Mouse (Mus musculus) MEL (cell line): Measurements from ENCODE around the gene Slc26a11. TPM values are rescaled to one million over a fixed set of nuclear protein-coding genes. Genes with fewer than 3 reads are reported as not detected.

Source experiments
- DNase-seq: peaks from one replicate; pipeline ENCODE4 v3.0.0; 2011; ENCODE audit warnings: low read depth, low spot score
- H3K27ac ChIP-seq: 2 replicates; pipeline ENCODE4 v1.5.1; 2012; ENCODE audit warnings: low read depth, mild to moderate bottlenecking, control low read depth, low read length, moderate library complexity; ENCODE audit not compliant: control insufficient read depth
- H3K27me3 ChIP-seq, 2 experiments: fragments of 150-350 bp in 1 of 2; sonication (generic) in 1 of 2; 2 replicates each; pipeline ENCODE4 v1.6.1; 2012; ENCODE audit warnings: low read length in 2 of 2, mild to moderate bottlenecking in 2 of 2, improper control_type of control experiment in 1 of 2, moderate library complexity in 1 of 2; ENCODE audit not compliant: insufficient read depth in 2 of 2, control insufficient read depth in 1 of 2
- H3K36me3 ChIP-seq, 2 experiments: 2 replicates each; pipeline ENCODE4 v1.6.1; 2012 to 2014; ENCODE audit warnings: low read length in 2 of 2, improper control_type of control experiment in 1 of 2, inconsistent platforms in 1 of 2, mild to moderate bottlenecking in 1 of 2; ENCODE audit not compliant: insufficient read depth in 2 of 2, control insufficient read depth in 1 of 2
- H3K4me1 ChIP-seq, 2 experiments: fragments of 150-350 bp in 1 of 2; sonication (generic) in 1 of 2; 2 replicates each; pipeline ENCODE4 v1.6.1; 2012; ENCODE audit warnings: low read length in 2 of 2, improper control_type of control experiment in 1 of 2, mild to moderate bottlenecking in 1 of 2; ENCODE audit not compliant: insufficient read depth in 2 of 2, control insufficient read depth in 1 of 2
- H3K4me3 ChIP-seq, 2 experiments: fragments of 150-350 bp in 1 of 2; sonication (generic) in 1 of 2; 2 replicates each; pipeline ENCODE4 v1.5.1; 2012; ENCODE audit warnings: low read depth in 2 of 2, low read length in 2 of 2, mild to moderate bottlenecking in 2 of 2, moderate library complexity in 2 of 2, control low read depth in 1 of 2, improper control_type of control experiment in 1 of 2; ENCODE audit not compliant: control insufficient read depth in 1 of 2, insufficient read depth in 1 of 2
- H3K79me2 ChIP-seq: 2 replicates; pipeline ENCODE4 v1.6.1; 2012; ENCODE audit warnings: mild to moderate bottlenecking, low read length, moderate library complexity; ENCODE audit not compliant: control insufficient read depth, poor library complexity, insufficient read depth
- H3K9ac ChIP-seq: 2 replicates; pipeline ENCODE4 v1.6.1; 2012; ENCODE audit warnings: low read depth, mild to moderate bottlenecking, control low read depth, low read length, moderate library complexity; ENCODE audit not compliant: control insufficient read depth, poor library complexity, severe bottlenecking
- H3K9me3 ChIP-seq: fragments of 150-350 bp; sonication (generic); replicated peaks from 2 replicates; pipeline ENCODE4 v1.6.1; 2012; ENCODE audit warnings: mild to moderate bottlenecking, low read length, improper control_type of control experiment, moderate library complexity; ENCODE audit not compliant: insufficient read depth
- BHLHE40 ChIP-seq: IDR thresholded peaks from 2 replicates; pipeline ENCODE4 v1.6.1; 2012; ENCODE audit warnings: low read depth, mild to moderate bottlenecking, inconsistent platforms, low read length, improper control_type of control experiment, borderline replicate concordance
- CHD1 ChIP-seq: IDR thresholded peaks from 2 replicates; pipeline ENCODE4 v1.6.1; 2012; ENCODE audit warnings: low read depth, mild to moderate bottlenecking, inconsistent platforms, low read length, improper control_type of control experiment
- CHD2 ChIP-seq: IDR thresholded peaks from 2 replicates; pipeline ENCODE4 v1.6.1; 2011; ENCODE audit warnings: low read length, improper control_type of control experiment
- CTCF ChIP-seq, 3 experiments: IDR thresholded peaks in 2 of 3; conservative IDR thresholded peaks in 1 of 3; 2 replicates each; pipeline ENCODE4 v1.5.1; 2011 to 2012; ENCODE audit warnings: low read length in 3 of 3, low read depth in 2 of 3, mild to moderate bottlenecking in 2 of 3, improper control_type of control experiment in 1 of 3, inconsistent platforms in 1 of 3, mixed read lengths in 1 of 3, moderate library complexity in 1 of 3; ENCODE audit not compliant: control insufficient read depth in 1 of 3, insufficient read depth in 1 of 3, poor library complexity in 1 of 3, severe bottlenecking in 1 of 3
- ELF1 ChIP-seq: IDR thresholded peaks from 2 replicates; pipeline ENCODE4 v1.6.1; 2014; ENCODE audit warnings: low read depth, mild to moderate bottlenecking, inconsistent platforms, low read length, improper control_type of control experiment, moderate library complexity
- EP300 ChIP-seq, 2 experiments: IDR thresholded peaks; 2 replicates each; pipeline ENCODE4 v1.6.1; 2011; ENCODE audit warnings: improper control_type of control experiment in 2 of 2, low read length in 2 of 2, low read depth in 1 of 2, mild to moderate bottlenecking in 1 of 2
- ETS1 ChIP-seq: IDR thresholded peaks from 2 replicates; pipeline ENCODE4 v1.6.1; 2012; ENCODE audit warnings: low read depth, mild to moderate bottlenecking, inconsistent platforms, low read length, improper control_type of control experiment, moderate library complexity
- HCFC1 ChIP-seq: IDR thresholded peaks from 2 replicates; pipeline ENCODE4 v1.6.1; 2012; ENCODE audit warnings: low read depth, mild to moderate bottlenecking, inconsistent platforms, low read length, improper control_type of control experiment, moderate library complexity
- JUND ChIP-seq: IDR thresholded peaks from 2 replicates; pipeline ENCODE4 v1.6.1; 2011; ENCODE audit warnings: low read depth, mild to moderate bottlenecking, improper control_type of control experiment, low read length
- MAX ChIP-seq: IDR thresholded peaks from 2 replicates; pipeline ENCODE4 v1.6.1; 2011; ENCODE audit warnings: low read length, improper control_type of control experiment
- MEF2A ChIP-seq: IDR thresholded peaks from 2 replicates; pipeline ENCODE4 v1.6.1; 2014; ENCODE audit warnings: low read depth, mild to moderate bottlenecking, inconsistent platforms, low read length, improper control_type of control experiment; ENCODE audit not compliant: poor library complexity, insufficient replicate concordance, severe bottlenecking; ENCODE audit errors: extremely low read depth
- MXI1 ChIP-seq: IDR thresholded peaks from 2 replicates; pipeline ENCODE4 v1.6.1; 2011; ENCODE audit warnings: mild to moderate bottlenecking, low read depth, low read length, improper control_type of control experiment
- MYB ChIP-seq: IDR thresholded peaks from 2 replicates; pipeline ENCODE4 v1.6.1; 2011; ENCODE audit warnings: mild to moderate bottlenecking, low read depth, low read length, improper control_type of control experiment
- MYC ChIP-seq: IDR thresholded peaks from 2 replicates; pipeline ENCODE4 v1.6.1; 2011; ENCODE audit warnings: low read depth, mild to moderate bottlenecking, low read length, improper control_type of control experiment, moderate library complexity
- NELFE ChIP-seq: IDR thresholded peaks from 2 replicates; pipeline ENCODE4 v1.6.1; 2011; ENCODE audit warnings: low read depth, low read length, improper control_type of control experiment
- NRF1 ChIP-seq: IDR thresholded peaks from 2 replicates; pipeline ENCODE4 v1.6.1; 2014; ENCODE audit warnings: low read depth, mild to moderate bottlenecking, inconsistent platforms, low read length, improper control_type of control experiment, moderate library complexity; ENCODE audit not compliant: poor library complexity, insufficient read depth, severe bottlenecking
- POLR2A ChIP-seq, 2 experiments: IDR thresholded peaks; 2 replicates each; pipeline ENCODE4 v1.6.1; 2011 to 2012; ENCODE audit warnings: low read length in 2 of 2, mild to moderate bottlenecking in 2 of 2, control low read depth in 1 of 2, improper control_type of control experiment in 1 of 2, low read depth in 1 of 2, moderate library complexity in 1 of 2; ENCODE audit not compliant: control insufficient read depth in 1 of 2, insufficient read depth in 1 of 2, poor library complexity in 1 of 2
- POLR2AphosphoS2 ChIP-seq: IDR thresholded peaks from 2 replicates; pipeline ENCODE4 v1.6.1; 2011; ENCODE audit warnings: low read length, improper control_type of control experiment
- POLR2AphosphoS5 ChIP-seq: IDR thresholded peaks from 2 replicates; pipeline ENCODE4 v1.6.1; 2012; ENCODE audit warnings: low read depth, borderline replicate concordance, mild to moderate bottlenecking, inconsistent platforms, low read length, moderate library complexity, mixed read lengths
- RAD21 ChIP-seq: IDR thresholded peaks from 2 replicates; pipeline ENCODE4 v1.6.1; 2011; ENCODE audit warnings: mild to moderate bottlenecking, low read depth, low read length, improper control_type of control experiment
- RCOR1 ChIP-seq: IDR thresholded peaks from 2 replicates; pipeline ENCODE4 v1.6.1; 2012; ENCODE audit warnings: low read depth, mild to moderate bottlenecking, inconsistent platforms, low read length, improper control_type of control experiment
- SIN3A ChIP-seq: IDR thresholded peaks from 2 replicates; pipeline ENCODE4 v1.6.1; 2012; ENCODE audit warnings: low read length, improper control_type of control experiment, inconsistent platforms
- TBP ChIP-seq: IDR thresholded peaks from 2 replicates; pipeline ENCODE4 v1.8.0; 2011; ENCODE audit warnings: low read depth, low read length, improper control_type of control experiment
- TCF12 ChIP-seq: IDR thresholded peaks from 2 replicates; pipeline ENCODE4 v1.6.1; 2014; ENCODE audit warnings: low read depth, mild to moderate bottlenecking, inconsistent platforms, low read length, improper control_type of control experiment, moderate library complexity
- UBTF ChIP-seq: IDR thresholded peaks from 2 replicates; pipeline ENCODE4 v1.6.1; 2012; ENCODE audit warnings: low read depth, mild to moderate bottlenecking, inconsistent platforms, low read length, improper control_type of control experiment, moderate library complexity, borderline replicate concordance; ENCODE audit not compliant: insufficient read depth
- USF1 ChIP-seq: IDR thresholded peaks from 2 replicates; pipeline ENCODE4 v1.6.1; 2014; ENCODE audit warnings: low read depth, mild to moderate bottlenecking, inconsistent platforms, low read length, improper control_type of control experiment, moderate library complexity
- USF2 ChIP-seq, 2 experiments: IDR thresholded peaks; 2 replicates each; pipeline ENCODE4 v1.6.1; 2011 to 2012; ENCODE audit warnings: improper control_type of control experiment in 2 of 2, low read length in 2 of 2, borderline replicate concordance in 1 of 2, inconsistent platforms in 1 of 2, low read depth in 1 of 2, mild to moderate bottlenecking in 1 of 2; ENCODE audit not compliant: insufficient read depth in 1 of 2
- ZC3H11A ChIP-seq: IDR thresholded peaks from 2 replicates; pipeline ENCODE4 v1.6.1; 2012; ENCODE audit warnings: low read depth, mild to moderate bottlenecking, inconsistent platforms, low read length, improper control_type of control experiment
- ZMIZ1 ChIP-seq: IDR thresholded peaks from 2 replicates; pipeline ENCODE4 v1.6.1; 2012; ENCODE audit warnings: low read depth, mild to moderate bottlenecking, inconsistent platforms, low read length, improper control_type of control experiment, moderate library complexity
- ZNF384 ChIP-seq: IDR thresholded peaks from 2 replicates; pipeline ENCODE4 v1.6.1; 2012; ENCODE audit warnings: low read depth, mild to moderate bottlenecking, inconsistent platforms, low read length, improper control_type of control experiment
- polyA plus RNA-seq, 2 experiments: library from polyadenylated mRNA; stranded (reverse) in 1 of 2; unstranded in 1 of 2; fragments of >175 nt in 1 of 2; fragments of >200 nt in 1 of 2; gene quantifications; 2 replicates each; pipeline versions ENCODE4 v1.2.1 to v1.2.4; 2012; ENCODE audit warnings: low replicate concordance in 2 of 2, low read depth in 1 of 2; ENCODE audit not compliant: insufficient read length in 2 of 2, insufficient read depth in 1 of 2, missing spikeins in 1 of 2
- total RNA-seq: library from RNA; depleted of rRNA; stranded (reverse); fragments of 300-350 nt; gene quantifications from 2 replicates; pipeline ENCODE4 v1.2.3, GENCODE M21; 2012

Slc26a11 gene
- total and polyA plus RNA-seq, 3 experiments, result 0.04 TPM; not detected in 2

DNA sequence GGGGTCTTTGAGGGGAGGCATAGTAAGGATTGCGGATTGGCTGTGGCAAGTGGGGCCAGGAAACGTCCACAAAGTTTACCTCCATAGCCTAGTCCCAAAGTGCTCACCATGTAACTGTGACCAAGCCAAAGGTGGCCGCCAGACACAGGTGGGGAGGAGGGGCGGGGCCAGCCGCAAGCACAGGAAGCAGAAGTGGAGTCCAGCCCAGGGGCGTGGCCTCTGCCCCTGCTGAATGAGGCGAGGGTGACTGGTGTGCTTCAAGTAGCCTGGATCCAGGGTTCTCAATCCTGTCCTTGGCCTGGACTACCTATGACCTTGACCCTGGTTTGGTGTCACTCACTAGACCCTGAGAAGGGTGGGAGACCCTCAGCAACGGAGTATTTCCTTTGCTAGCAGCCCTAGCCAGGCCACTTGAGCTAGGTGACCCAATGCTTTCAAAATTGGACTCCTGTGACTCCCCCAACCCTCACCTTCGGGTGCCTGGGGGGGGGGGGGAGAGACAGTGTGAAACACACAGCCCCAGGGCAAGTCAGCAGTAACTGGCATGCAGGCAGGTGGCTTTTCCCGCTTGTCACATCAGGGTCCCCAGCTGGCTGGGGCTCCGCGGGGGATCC is 36.8 kb downstream of the Slc26a11 start (continued):
- TF ChIP-seq NRF1 (no peak), BHLHE40 (no peak), POLR2AphosphoS5 (no peak), MXI1 (peak; percentile 50), TBP (no peak), MYC (no peak), MAX (no peak; the same call in none of the 2 replicates), HCFC1 (0 out of 2 replicates have a peak, but pooled peaks have one; percentile 43), ZNF384 (no peak), MEF2A (no peak)

GRCm38 (mm10) chr11:119392800-119393482 is 37.6 kb downstream of the Slc26a11 start, which contains the start of gene Rnf213:
Rnf213 (plus strand) TSS chr11:119393100.
- H3K4me1 ChIP-seq, result peaks cover 6 to 25% of the 10 kb centered on the region in 2 experiments
- H3K9ac ChIP-seq, result peak within 1 kb of the TSS; percentile 67
- peak; percentile 90 for DNase-seq
- H3K27ac ChIP-seq, result peak within 1 kb of the TSS; percentile 57
- H3K4me3 ChIP-seq, result peak within 1 kb of the TSS; percentile 80 to 84
- H3K36me3 ChIP-seq, result peaks cover 0 to 5% of the 10 kb centered on the region in 2 experiments; a peak in 1 of 4 replicates
- no peaks in the 10 kb centered on the region for H3K9me3 ChIP-seq
- H3K27me3 ChIP-seq, result peaks cover 5 to 6% of the 10 kb centered on the region in 2 experiments
- H3K79me2 ChIP-seq, result no peaks in the 10 kb centered on the region; the same call in 1 of the 2 replicates
- TF ChIP-seq RCOR1 (no peak), POLR2A (IDR thresholded peaks at IDR 0.05; ENCODE audit: control insufficient read depth in 1 of 2, insufficient read depth in 1 of 2, low read depth in 1 of 2, low read length in 2 of 2, poor library complexity in 1 of 2) (peak; percentile 61 to 81), ZC3H11A (no peak), HCFC1 (peak; percentile 9; the same call in 1 of the 2 replicates), EP300 (IDR thresholded peaks at IDR 0.05; ENCODE audit: low read depth in 1 of 2, low read length in 2 of 2) (no peak), ZMIZ1 (no peak), MAX (peak; percentile 92), RAD21 (no peak), MYC (peak; percentile 62; the same call in 1 of the 2 replicates), USF1 (peak; percentile 98), NELFE (peak; percentile 77), TBP (peak; percentile 93), CTCF (IDR thresholded peaks at IDR 0.05 in 2 of 3, conservative IDR thresholded peaks at IDR 0.05 in 1 of 3; ENCODE audit: control insufficient read depth in 1 of 3, insufficient read depth in 1 of 3, low read depth in 2 of 3, low read length in 3 of 3, poor library complexity in 1 of 3, severe bottlenecking in 1 of 3) (peak in 2 of 3 experiments; percentile 21 to 26; a peak in 3 of 6 replicates), POLR2AphosphoS5 (no peak), USF2 (IDR thresholded peaks at IDR 0.05; ENCODE audit: borderline replicate concordance in 1 of 2, insufficient read depth in 1 of 2, low read depth in 1 of 2, low read length in 2 of 2) (peak; percentile 90 to 91), ETS1 (peak; percentile 32; the same call in 1 of the 2 replicates), CHD1 (no peak), ELF1 (peak; percentile 50; the same call in 1 of the 2 replicates), MXI1 (peak; percentile 84), POLR2AphosphoS2 (no peak), UBTF (no peak), NRF1 (no peak), MEF2A (no peak), TCF12 (0 out of 2 replicates have a peak, but pooled peaks have one; percentile 29), CHD2 (peak; percentile 34; the same call in 1 of the 2 replicates), SIN3A (peak; percentile 79), MYB (no peak), BHLHE40 (peak; percentile 88), JUND (no peak)
